Mouse (Mus musculus) liver, postnatal 0 days (tissue): ENCODE measurements at regions not wholly inside any gene's neighbourhood (a gene's known extent, or its start where the extent isn't known, plus 50 kb on each side); places are given as distances from the start of the nearest gene placed in this dataset.

Experiments
- CTCF ChIP-seq: sonication (generic); IDR thresholded peaks from 2 replicates; pipeline ENCODE4 v1.5.1; 2016; ENCODE audit warnings: antibody characterized with exemption, low read depth
- EP300 ChIP-seq: IDR thresholded peaks from 2 replicates; pipeline ENCODE4 v1.6.1; 2016; ENCODE audit warnings: antibody characterized with exemption, low read depth, mild to moderate bottlenecking

GRCm38 (mm10) chr2:167775218-167775915 lies 85.7 kb upstream of the Tmem189 start:
- no peak for TF ChIP-seq CTCF
- peak; percentile 92 for TF ChIP-seq EP300
